Mouse (Mus musculus): ENCODE measurements around the gene Snx29. TPM values are rescaled to one million over a fixed set of nuclear protein-coding genes. Genes with fewer than 3 reads are reported as not detected.

Gene Snx29
- total RNA-seq, 2 experiments from 2014 or later = 10.5 to 11.4 TPM

- peak; percentile 29 to 51 for DNase-seq
These were observed 367.4 kb downstream of the Snx29 start for GRCm38 (mm10) chr16:11690097-11690496.

GRCm38 (mm10) chr16:11690756-11691155 lies 368.0 kb downstream of the Snx29 start:
- DNase-seq = no peak

GRCm38 (mm10) chr16:11691487-11692200 lies 368.9 kb downstream of the Snx29 start:
- DNase-seq = no peak

- DNase-seq = no peak
These were observed 370.0 kb downstream of the Snx29 start for GRCm38 (mm10) chr16:11692744-11693143.

- DNase-seq = no peak
These were observed 371.7 kb downstream of the Snx29 start for GRCm38 (mm10) chr16:11694386-11694785.

- no peak for DNase-seq
These were observed 374.1 kb downstream of the Snx29 start for GRCm38 (mm10) chr16:11696767-11697166.

- peak; percentile 22 to 38 for DNase-seq
These were observed 375.1 kb downstream of the Snx29 start for GRCm38 (mm10) chr16:11697710-11698357.

GRCm38 (mm10) chr16:11701579-11701978 lies 378.9 kb downstream of the Snx29 start:
- DNase-seq = no peak

- no peak for DNase-seq
These were observed 381.4 kb downstream of the Snx29 start for GRCm38 (mm10) chr16:11704096-11704495.

GRCm38 (mm10) chr16:11705456-11705855 lies 382.7 kb downstream of the Snx29 start:
- no peak for DNase-seq

GRCm38 (mm10) chr16:11708097-11708496 lies 385.4 kb downstream of the Snx29 start:
- DNase-seq = no peak

- no peak for DNase-seq
These were observed 386.7 kb downstream of the Snx29 start for GRCm38 (mm10) chr16:11709382-11709781.

- DNase-seq = no peak
These were observed 387.4 kb downstream of the Snx29 start for GRCm38 (mm10) chr16:11709999-11710667.

- DNase-seq = no peak
These were observed 390.7 kb downstream of the Snx29 start for GRCm38 (mm10) chr16:11713265-11713865.

GRCm38 (mm10) chr16:11716932-11717331 lies 394.2 kb downstream of the Snx29 start:
- no peak for DNase-seq

- DNase-seq = no peak
These were observed 403.2 kb downstream of the Snx29 start for GRCm38 (mm10) chr16:11725901-11726300.

GRCm38 (mm10) chr16:11727331-11727730 lies 404.6 kb downstream of the Snx29 start:
- no peak for DNase-seq

- no peak for DNase-seq
These were observed 405.4 kb downstream of the Snx29 start for GRCm38 (mm10) chr16:11728131-11728530.

- no peak for DNase-seq
These were observed 405.9 kb downstream of the Snx29 start for GRCm38 (mm10) chr16:11728627-11729026.

- DNase-seq = no peak
These were observed 406.4 kb downstream of the Snx29 start for GRCm38 (mm10) chr16:11729111-11729510.

- DNase-seq = no peak
These were observed 407.1 kb downstream of the Snx29 start for GRCm38 (mm10) chr16:11729815-11730214.

GRCm38 (mm10) chr16:11731014-11731535 lies 408.4 kb downstream of the Snx29 start:
- DNase-seq = no peak

GRCm38 (mm10) chr16:11738341-11738740 lies 415.6 kb downstream of the Snx29 start:
- no peak for DNase-seq

All from heart, adult 18-20 months (tissue).